Mouse (Mus musculus) thymus, postnatal 0 days (tissue): Measurements from ENCODE around the gene Fbxo9. TPM values are rescaled to one million over a fixed set of nuclear protein-coding genes. Genes with fewer than 3 reads are reported as not detected.

ENCODE experiments used
- DNase-seq: peaks from one replicate; pipeline ENCODE4 v3.0.0-alpha.2; 2015; ENCODE audit warnings: low spot score
- polyA plus RNA-seq: library from polyadenylated mRNA; unstranded; fragments of >200 nt; fragmentation: Nextera tagmentation; extraction: Ambion mirVana; gene quantifications from 2 replicates; pipeline ENCODE4 v1.2.1, GENCODE M21; 2015

Fbxo9 gene
- polyA plus RNA-seq, 1 experiment from 2014 or later = 60.6 TPM

- peak; percentile 13 for DNase-seq
Observed at GRCm38 (mm10) chr9:78071626-78072025, 37.2 kb downstream of the Fbxo9 start.

GRCm38 (mm10) chr9:78070496-78070895, 38.4 kb downstream of the Fbxo9 start:
- no peak for DNase-seq

- no peak for DNase-seq
Observed at GRCm38 (mm10) chr9:78064121-78064520, 44.7 kb downstream of the Fbxo9 start.

- DNase-seq = no peak
Observed at GRCm38 (mm10) chr9:78062392-78062791, 46.5 kb downstream of the Fbxo9 start.

GRCm38 (mm10) chr9:78059525-78060120, 49.2 kb downstream of the Fbxo9 start:
- DNase-seq = no peak

- no peak for DNase-seq
Observed at GRCm38 (mm10) chr9:78054298-78054697, 54.6 kb downstream of the Fbxo9 start.

DNA sequence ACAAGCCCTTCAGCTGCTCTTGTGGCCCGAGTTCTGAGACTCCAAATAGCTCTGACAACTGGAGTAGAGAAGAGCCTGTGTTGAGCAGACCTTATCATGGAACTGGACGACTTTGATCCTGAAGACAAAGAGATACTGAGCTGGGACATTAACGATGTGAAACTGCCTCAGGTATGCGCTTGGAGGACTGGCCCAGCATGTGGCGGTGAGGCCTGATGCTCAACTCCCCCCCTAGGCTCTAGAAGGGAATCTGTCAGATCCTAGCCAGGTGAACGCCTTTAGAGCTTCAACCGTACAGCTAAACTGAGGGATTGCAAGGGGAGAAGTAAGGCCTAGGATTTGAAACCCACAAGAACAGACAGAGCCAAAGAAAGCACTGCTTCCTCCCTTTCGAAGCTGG, 55.0 kb downstream of the Fbxo9 start:
- DNase-seq = no peak

DNA sequence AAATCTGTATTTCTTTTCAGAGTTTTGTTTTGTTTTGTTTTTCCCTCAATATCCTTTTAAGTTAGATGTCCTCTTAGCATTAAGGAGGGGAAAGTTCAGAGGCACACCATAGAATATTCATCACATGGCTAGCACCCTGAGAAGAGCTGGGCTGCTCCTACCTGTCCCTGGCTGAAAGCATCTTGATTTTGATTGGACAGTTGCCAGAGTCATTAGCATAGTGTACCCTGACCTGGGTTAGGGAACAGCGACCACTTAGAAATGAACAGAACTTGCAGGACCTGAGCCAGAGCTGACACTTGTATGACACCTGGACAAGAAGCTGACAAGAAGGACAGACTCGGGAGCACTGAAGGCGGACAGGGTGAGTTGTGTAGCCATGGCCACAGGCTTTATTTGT, 57.2 kb downstream of the Fbxo9 start, which contains the start of gene Gcm1:
Gene Gcm1 (plus strand): TSS at position 248 of the 400 bp plus-strand sequence.
- DNase-seq = no peak

- DNase-seq = no peak
Observed at GRCm38 (mm10) chr9:78050452-78050970, 58.4 kb downstream of the Fbxo9 start.

GRCm38 (mm10) chr9:78046755-78047154, 62.1 kb downstream of the Fbxo9 start:
- DNase-seq = peak; percentile 39

DNA sequence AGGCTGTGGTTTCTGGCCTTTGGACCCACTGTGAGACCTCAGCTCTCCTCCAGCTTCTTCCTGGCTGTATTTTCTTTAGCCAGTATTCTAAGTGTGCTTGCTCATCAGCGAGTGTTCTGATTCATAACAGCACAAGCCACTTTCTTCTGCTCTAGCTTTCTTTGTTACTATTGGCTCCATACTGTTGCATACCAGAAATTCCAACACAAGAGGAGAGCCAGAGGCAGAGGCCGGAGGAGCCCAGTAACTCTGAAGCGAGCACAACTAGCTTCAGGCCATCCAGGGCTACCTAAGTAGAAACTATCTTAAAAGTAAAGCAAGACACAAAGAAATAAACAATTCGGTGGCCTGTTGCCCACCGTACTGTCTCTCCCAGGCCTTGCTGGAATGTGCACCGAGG, 63.7 kb downstream of the Fbxo9 start:
- no peak for DNase-seq

DNA sequence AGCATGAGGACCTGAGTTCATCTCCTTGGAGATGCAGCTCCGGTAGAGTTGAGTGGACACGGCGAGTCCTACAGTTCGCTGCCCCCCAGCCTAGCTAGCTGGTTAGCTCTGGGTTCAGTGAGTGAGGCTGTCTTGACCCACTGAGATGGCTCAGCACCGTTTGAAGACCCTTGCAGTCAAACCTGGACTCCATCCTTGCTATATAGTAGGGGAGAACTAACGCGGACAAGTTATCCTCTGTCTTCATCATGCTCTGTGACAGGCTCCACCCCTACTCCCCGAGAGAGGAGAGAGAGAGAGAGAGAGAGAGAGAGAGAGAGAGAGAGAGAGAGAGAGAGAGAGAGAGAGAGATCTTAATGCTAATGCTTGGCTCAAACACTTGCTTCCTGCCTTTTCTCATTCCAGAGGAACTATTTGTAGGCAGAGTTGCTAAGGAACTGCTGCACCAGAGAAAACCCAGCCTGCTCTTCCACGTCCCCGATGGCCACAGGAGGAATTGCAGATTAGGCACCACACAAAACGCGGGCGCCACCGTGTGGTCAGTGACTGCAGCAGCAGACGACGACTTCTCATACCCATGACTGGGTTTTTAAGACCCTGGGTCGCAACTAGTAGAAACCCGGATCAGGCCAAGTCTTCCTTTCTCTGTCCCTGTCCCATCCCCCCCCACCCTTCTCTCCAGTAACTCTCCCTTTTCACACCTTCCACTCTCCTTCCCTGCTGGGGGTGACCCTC, 69.9 kb downstream of the Fbxo9 start:
- peak; percentile 84 for DNase-seq

DNA sequence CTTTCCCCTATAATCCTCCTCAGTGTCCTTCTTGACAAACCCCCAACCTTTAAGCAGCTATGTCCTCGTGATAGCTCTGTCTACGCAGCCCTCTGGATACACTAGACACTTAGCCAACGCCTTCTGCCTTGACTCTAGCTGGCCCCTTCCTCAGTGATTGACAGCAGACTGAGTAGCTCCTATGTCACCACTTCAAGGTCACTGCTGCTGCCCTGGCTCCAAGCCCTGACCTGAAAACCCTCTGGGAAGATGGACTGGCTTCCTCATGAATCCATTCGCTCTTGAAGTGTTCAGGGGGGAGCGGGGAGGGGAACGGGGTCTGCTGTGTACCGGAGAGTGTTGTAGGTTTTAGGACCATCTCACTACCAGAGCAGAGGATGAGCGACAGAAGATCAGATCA, 73.0 kb downstream of the Fbxo9 start:
- DNase-seq = no peak

- DNase-seq = no peak
Observed at GRCm38 (mm10) chr9:78035296-78035695, 73.6 kb downstream of the Fbxo9 start.

DNA sequence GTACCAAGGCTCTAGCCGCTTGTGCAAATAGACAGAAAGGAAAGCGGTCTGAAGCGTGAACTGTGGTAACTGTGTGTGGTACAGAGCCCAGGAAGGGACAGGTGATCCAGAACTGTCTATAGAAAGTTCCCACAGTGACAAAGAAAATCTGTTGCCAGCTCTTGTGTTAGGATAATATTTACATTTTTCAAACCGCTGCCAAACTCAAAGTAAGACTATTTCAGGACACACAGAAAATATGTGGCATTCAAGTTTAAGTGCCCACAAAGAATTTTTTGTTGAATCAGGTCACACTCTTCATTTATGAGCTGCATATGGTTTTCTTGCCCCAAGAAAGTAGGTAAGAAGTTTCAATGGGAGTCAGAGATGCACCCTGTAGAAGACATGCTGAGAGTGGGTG, 75.9 kb downstream of the Fbxo9 start:
- no peak for DNase-seq

Other genes starting within 250 kb of the Fbxo9 start
- gene Elovl5, start 191.7 kb downstream of the Fbxo9 start, polyA plus RNA-seq = 81.3 and 89.8 TPM in 2 replicates
- 0.13 and 0.25 TPM in 2 replicates for gene Gcm1, start 57.1 kb downstream of the Fbxo9 start, polyA plus RNA-seq
- gene Ick, start 127 bp upstream of the Fbxo9 start, polyA plus RNA-seq = 14.7 and 14.9 TPM in 2 replicates
- gene Gsta4, start 73.7 kb upstream of the Fbxo9 start, polyA plus RNA-seq = 49.5 and 53.9 TPM in 2 replicates
- 0.59 and 0.68 TPM in 2 replicates for gene Gsta1, start 121.6 kb upstream of the Fbxo9 start, polyA plus RNA-seq
- 0.24 TPM in 1 of 2 replicates, not detected in the other for gene Gm3776, start 148.1 kb upstream of the Fbxo9 start, polyA plus RNA-seq
- not detected in 2 replicates for gene Gm10639, start 180.9 kb upstream of the Fbxo9 start, polyA plus RNA-seq
- gene Omt2a, start 205.7 kb upstream of the Fbxo9 start, polyA plus RNA-seq = 0.36 TPM in 1 of 2 replicates, not detected in the other
- gene Omt2b, start 218.5 kb upstream of the Fbxo9 start, polyA plus RNA-seq = 0.21 and 0.68 TPM in 2 replicates
- gene Gsta2, start 246.7 kb upstream of the Fbxo9 start, polyA plus RNA-seq = 6.3 and 6.4 TPM in 2 replicates